Mouse (Mus musculus) kidney, postnatal 25 days (tissue): ENCODE data around the gene Tmem151b.
A peak's percentile ranks its signal among the peaks of the same experiment; 100 is the strongest.

Experiments
- DNase-seq, 2 experiments: peaks; one replicate each; pipeline ENCODE4 v3.0.0; 2021; ENCODE audit warnings: mixed read lengths in 2 of 2

Gene Tmem151b

DNA sequence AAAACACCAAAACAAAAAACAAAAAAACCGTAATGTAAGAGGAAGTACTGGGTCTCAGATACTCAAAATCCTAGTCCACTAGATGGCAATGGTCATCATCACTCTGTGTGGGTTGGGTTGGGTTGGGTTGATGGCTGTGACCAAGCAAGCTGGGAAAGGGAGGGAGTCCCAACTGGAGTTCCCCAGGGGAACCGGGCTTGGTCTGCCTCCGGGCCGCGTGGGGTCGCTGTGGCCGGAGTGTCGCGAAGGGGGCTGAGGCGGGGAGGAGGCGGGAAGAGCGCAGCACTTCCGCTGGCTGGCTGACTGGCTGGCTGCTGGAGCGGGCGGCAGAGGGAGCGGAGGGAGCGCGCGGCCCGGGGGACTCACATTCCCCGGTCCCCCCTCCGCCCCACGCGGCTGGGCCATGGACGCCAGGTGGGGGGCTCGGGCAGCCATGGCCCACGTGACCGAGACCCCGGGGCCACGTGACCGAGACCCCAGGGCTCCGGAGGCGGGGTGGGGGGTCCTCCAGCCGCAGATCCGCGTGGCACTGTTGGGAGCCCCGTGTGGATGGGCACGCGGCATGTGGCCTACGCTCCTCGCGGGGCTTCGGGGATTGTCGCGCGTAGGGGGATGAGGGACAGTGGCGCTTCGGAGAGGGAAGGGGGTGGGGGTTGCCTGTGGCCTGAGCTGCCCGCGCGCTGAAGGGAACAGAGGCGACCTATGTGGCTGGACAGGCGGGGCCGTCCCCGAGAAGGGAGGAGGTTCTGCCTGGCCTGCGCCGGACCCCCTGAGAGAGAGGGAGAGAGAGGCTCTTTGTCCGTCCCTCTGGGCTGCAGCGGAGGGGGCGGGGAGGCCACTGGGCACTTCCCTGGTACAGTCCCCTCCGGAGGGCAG lies 14.4 kb upstream of the Tmem151b start, which contains the start of gene Slc35b2:
Gene Slc35b2 (plus strand): TSS at position 220 of the 876 bp plus-strand sequence.
- DNase-seq = peak; percentile 92 to 96

DNA sequence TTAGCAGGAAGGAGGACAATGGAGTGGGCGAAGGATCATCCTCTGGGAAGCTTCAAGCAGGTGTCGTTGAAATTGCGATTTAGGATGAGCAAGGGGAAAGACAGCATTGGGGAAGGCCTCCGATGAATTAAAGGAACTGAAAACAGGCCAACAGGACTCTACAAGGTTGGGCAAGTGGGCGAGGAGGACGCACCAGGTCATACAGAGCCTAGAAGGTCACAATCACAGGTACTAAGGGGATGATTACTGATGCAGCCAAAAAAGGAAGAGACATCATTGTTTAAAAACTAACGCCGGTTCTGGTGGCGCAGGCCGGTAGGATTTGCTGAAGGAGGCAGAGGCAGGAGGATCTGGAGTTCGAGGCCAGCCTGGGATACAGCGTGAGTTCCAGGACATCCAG lies 13.7 kb upstream of the Tmem151b start:
- DNase-seq = no peak

DNA sequence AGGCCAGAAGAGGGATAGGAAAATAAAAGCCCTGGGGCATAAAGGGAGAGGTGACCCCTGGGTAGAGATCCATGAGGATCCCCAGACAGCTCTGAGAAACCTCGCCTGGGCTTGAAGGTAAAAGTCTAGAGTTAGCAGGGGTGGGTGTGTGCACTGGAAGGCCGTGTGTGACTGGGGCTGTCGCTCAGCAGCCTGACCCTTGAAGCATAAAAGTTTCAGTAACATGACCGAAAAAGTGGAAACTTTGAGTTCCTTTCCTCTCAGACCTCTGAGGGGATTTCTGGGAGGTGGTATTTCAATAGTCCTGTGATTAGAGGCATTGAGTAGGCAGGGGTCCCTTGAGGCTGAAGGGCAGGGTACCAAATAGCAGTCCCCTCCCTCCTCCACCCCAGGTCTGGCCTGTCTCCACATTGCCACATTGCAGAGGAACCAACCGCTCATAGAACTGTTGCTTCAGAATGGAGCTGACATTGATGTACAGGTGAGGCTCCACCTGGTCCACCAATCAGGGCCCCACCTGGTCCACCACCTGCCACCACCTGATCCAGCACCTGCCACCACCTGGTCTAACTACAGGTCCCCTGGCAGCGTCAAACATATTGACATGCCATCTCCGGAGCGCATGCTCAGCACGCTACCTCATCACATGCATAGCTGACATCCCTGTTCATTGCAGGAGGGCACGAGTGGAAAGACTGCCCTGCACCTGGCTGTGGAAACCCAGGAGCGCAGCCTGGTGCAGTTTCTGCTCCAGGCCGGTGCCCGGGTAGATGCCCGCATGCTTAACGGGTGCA lies 10.5 kb upstream of the Tmem151b start:
- DNase-seq = no peak

GRCm38 (mm10) chr17:45557998-45558862 lies 8.8 kb upstream of the Tmem151b start:
- no peak for DNase-seq

- no peak for DNase-seq
These were observed 7.9 kb upstream of the Tmem151b start for GRCm38 (mm10) chr17:45557246-45557824.

- DNase-seq = no peak
These were observed 7.2 kb upstream of the Tmem151b start for GRCm38 (mm10) chr17:45556514-45557245.

GRCm38 (mm10) chr17:45556107-45556489 lies 6.6 kb upstream of the Tmem151b start:
- no peak for DNase-seq

GRCm38 (mm10) chr17:45555452-45556106 lies 6.1 kb upstream of the Tmem151b start, which contains the start of gene Nfkbie:
Nfkbie (plus strand) TSS chr17:45555703.
- DNase-seq = peak; percentile 97 to 99

GRCm38 (mm10) chr17:45554420-45554819 lies 4.9 kb upstream of the Tmem151b start:
- no peak for DNase-seq

- no peak for DNase-seq
These were observed 3.6 kb upstream of the Tmem151b start for GRCm38 (mm10) chr17:45553065-45553464.

GRCm38 (mm10) chr17:45551816-45552451 lies 2.5 kb upstream of the Tmem151b start:
- peak; percentile 71 to 85 for DNase-seq

DNA sequence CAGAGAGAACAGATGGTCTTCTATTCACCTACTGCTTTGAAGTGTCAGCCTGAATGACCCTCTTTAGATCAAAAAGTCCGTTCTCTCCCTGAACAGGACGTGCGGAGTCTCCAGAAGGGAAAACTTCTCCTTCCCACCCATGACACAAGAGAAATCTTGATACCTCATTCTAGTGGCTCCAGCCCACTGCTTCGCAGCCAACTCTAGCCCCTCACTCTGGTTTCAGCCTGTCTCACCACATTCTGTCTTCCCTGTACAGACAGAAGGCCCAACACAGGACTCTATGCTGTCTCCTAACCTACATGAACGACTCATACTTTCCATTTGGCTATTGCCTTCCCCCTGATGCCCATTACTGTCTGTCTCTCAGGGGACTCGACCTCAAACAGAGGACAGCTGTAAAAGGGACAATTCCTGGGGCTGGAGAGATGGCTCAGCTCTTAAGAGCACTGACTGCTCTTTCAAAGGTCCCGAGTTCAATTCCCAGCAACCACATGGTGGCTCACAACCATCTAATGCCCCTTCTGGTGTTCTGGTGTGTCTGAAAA lies 1.8 kb upstream of the Tmem151b start:
- DNase-seq = no peak

GRCm38 (mm10) chr17:45550253-45550652 lies 776 bp upstream of the Tmem151b start:
- DNase-seq = no peak

- DNase-seq = no peak
These were observed 650 bp downstream of the Tmem151b start for GRCm38 (mm10) chr17:45548541-45549512.

GRCm38 (mm10) chr17:45547461-45548190 lies 1.9 kb downstream of the Tmem151b start:
- no peak for DNase-seq

DNA sequence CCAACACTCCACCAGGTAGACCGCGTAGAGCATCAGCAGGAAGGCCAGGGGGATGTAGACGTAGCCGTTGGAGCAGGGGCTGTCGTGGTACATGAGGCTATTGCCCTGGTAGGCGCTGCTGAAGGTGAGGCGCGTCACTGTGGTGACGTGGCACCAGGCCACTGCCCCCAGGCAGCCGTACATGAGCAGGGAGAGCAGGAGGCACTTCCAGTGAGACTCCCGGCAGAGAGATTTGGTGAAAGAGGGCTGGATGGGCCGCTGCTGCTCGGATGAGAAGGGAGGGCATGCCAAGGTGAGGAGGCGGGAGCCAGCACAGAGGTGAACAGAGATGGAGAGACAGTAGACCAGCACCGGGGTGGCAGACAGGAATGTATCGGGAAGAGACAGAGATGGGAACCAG lies 2.5 kb downstream of the Tmem151b start:
- DNase-seq = no peak

DNA sequence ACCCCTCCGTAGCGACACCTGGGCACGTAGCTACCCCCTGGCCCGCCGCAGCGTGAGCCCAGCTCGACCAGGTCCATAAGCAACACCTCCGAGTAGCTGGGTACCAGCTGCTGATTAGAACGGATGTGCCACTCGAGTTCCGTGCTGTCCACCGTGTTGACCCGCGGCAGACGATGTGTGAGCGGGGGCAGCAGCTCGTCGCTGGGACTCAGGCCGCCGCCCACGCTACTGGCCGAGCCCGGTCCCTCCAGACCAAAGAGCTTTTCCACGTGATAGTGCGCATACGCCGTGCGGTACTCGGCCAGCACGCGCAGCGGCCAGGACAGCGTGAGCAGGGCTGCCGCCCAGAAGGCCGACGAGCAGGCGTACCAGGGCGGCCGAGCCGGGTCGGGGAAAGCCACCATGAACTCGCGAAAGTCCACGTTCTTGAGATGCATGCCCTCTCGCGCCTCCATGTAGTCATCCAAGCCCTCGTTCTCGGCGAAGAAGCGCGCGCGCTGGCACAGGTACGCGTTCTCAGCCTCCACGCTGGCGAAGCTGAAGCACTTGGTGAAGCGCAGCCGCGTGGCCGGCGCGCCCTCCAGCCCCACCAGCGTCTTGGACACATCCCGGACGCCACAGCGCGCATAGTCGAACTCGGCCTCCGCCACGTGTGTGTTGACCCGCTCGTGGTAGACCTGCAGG lies 4.1 kb downstream of the Tmem151b start:
- no peak for DNase-seq

- no peak for DNase-seq
These were observed 4.6 kb downstream of the Tmem151b start for GRCm38 (mm10) chr17:45544873-45545277.
